Mouse (Mus musculus) limb, embryonic 13.5 days (tissue): ENCODE data around the gene Tmcc1. TPM values are rescaled to one million over a fixed set of nuclear protein-coding genes. Genes with fewer than 3 reads are reported as not detected.
"Not testable (repeated sequence)": the region's sequence is repeated elsewhere in the genome, so short reads cannot be mapped to it uniquely, and the experiment has no call there.

ENCODE experiments used
- ATAC-seq: fragments of 200-750 bp; cut with Nextera tagmentation; 2 replicates; pipeline ENCODE4 v1.8.0; 2017; ENCODE audit warnings: low read depth, moderate number of reproducible peaks, moderate TSS enrichment; ENCODE audit not compliant: low FRiP score
- H3K27ac ChIP-seq: fragments of 300-500 bp; sonication (generic); 2 replicates; pipeline ENCODE4 v1.5.1; 2015; ENCODE audit warnings: inconsistent platforms, mild to moderate bottlenecking, moderate library complexity
- H3K27me3 ChIP-seq: fragments of 300-500 bp; sonication (generic); 2 replicates; pipeline ENCODE4 v1.6.1; 2015; ENCODE audit warnings: mild to moderate bottlenecking, inconsistent platforms
- H3K36me3 ChIP-seq: fragments of 300-500 bp; sonication (generic); 2 replicates; pipeline ENCODE4 v1.6.1; 2015; ENCODE audit warnings: inconsistent platforms, mild to moderate bottlenecking, moderate library complexity
- H3K4me1 ChIP-seq: fragments of 300-500 bp; sonication (generic); 2 replicates; pipeline ENCODE4 v1.6.1; 2015; ENCODE audit warnings: inconsistent platforms
- H3K4me2 ChIP-seq: fragments of 300-500 bp; sonication (generic); replicated peaks from 2 replicates; pipeline ENCODE4 v1.6.1; 2015; ENCODE audit warnings: inconsistent platforms, mild to moderate bottlenecking, moderate library complexity
- H3K4me3 ChIP-seq: fragments of 300-500 bp; sonication (generic); 2 replicates; pipeline ENCODE4 v1.5.1; 2015; ENCODE audit warnings: moderate library complexity, mild to moderate bottlenecking, inconsistent platforms
- H3K9ac ChIP-seq: fragments of 300-500 bp; sonication (generic); 2 replicates; pipeline ENCODE4 v1.6.1; 2015; ENCODE audit warnings: mild to moderate bottlenecking, inconsistent platforms
- H3K9me3 ChIP-seq: fragments of 300-500 bp; sonication (generic); 2 replicates; pipeline ENCODE4 v1.6.1; 2016; ENCODE audit warnings: inconsistent platforms
- WGBS: fragments of 180-500 bp; shearing (Covaris S2); methylation state at CpG from one replicate; pipeline ENCODE4 v1.1.7; 2015; 5-methylcytosine and 5-hydroxymethylcytosine counted together
- polyA plus RNA-seq: library from polyadenylated mRNA; unstranded; fragments of >200 nt; fragmentation: Nextera tagmentation; extraction: Ambion mirVana; gene quantifications from 2 replicates; pipeline ENCODE4 v1.2.1, GENCODE M21; 2015

The Tmcc1 gene
- polyA plus RNA-seq, 1 experiment from 2014 or later, result 18.8 TPM

DNA sequence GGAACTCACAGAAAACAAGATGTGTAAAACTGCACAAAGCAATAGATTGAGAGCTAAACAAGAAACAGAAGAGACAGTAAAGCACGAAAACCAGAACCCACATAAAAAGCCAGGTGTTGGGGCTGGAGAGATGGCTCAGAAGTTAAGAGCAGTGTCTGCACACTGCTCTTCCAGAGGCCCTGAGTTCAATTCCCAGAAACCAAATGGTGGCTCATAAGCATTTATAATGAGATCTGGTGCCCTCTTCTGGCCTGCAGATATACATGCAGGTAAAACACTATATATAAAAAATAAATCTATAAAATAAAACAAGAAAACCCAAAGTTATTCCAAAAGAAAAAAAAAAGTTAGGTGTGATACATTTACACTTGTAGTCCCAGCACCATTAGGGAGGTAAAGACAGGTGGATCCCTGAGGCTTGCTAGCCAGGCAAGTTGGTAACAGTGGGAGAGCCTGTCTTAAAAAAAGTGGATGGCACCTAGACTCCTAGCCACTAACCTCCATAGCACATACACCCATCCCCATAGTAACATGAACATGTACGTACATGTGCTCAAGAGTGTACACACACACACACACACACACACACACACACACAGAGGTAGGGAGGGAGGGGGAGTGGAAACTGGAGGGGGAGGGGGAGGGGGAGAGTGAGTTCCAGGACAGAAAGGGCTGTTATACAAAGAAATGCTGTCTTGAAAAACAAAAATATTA, 54.0 kb downstream of the Tmcc1 start:
- Histone ChIP-seq H3K9me3 (no peaks in the 10 kb centered on the region), H3K9ac (no peak overlapping the region), H3K4me2 (no peak overlapping the region), H3K27ac (no peak overlapping the region), H3K4me1 (peaks cover 11% of the 10 kb centered on the region), H3K4me3 (no peak overlapping the region), H3K36me3 (peaks cover 5% of the 10 kb centered on the region), H3K27me3 (no peaks in the 10 kb centered on the region)
- 50% methylated on average over 2 of the region's 2 CpGs for WGBS
- no peak for ATAC-seq

DNA sequence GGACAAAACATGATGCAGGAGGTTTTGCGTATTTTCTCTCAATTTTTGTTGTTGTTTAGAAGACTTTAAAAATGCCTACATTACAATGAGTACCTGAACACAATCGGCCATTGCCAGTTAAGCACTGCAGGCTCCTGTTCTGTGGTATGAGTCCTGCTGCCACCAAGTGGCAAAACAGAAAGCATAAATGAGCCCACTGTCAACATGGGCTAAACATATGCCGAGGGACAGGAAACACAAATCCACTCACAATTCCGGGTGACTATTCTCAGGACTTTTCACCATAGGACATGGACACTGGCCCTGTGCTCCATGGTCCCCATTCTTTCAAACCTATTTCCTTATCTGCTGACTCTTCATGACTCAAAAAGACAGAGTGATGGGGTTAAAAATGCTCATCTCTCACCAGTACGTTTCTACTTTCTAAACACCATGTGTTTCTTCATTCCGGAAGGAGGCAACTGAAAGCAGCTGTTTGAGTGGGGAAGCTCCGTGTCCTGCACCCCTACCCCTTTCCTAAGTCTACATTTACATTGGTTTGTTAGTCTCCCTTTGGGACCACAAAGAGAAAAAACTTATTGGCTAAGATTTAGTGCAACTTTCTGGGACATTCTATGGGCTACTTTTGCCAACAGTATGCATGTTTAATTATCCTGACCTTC, 57.2 kb downstream of the Tmcc1 start:
- H3K4me2 ChIP-seq, result no peak overlapping the region
- no peaks in the 10 kb centered on the region for H3K9me3 ChIP-seq
- H3K27me3 ChIP-seq, result no peaks in the 10 kb centered on the region
- H3K4me3 ChIP-seq, result no peak overlapping the region
- H3K9ac ChIP-seq, result no peak overlapping the region
- ATAC-seq, result no peak
- WGBS, result 52% methylated on average over 7 of the region's 7 CpGs
- H3K36me3 ChIP-seq, result peaks cover 6% of the 10 kb centered on the region
- H3K27ac ChIP-seq, result no peak overlapping the region
- H3K4me1 ChIP-seq, result peaks cover 4% of the 10 kb centered on the region; the same call in 1 of the 2 replicates

DNA sequence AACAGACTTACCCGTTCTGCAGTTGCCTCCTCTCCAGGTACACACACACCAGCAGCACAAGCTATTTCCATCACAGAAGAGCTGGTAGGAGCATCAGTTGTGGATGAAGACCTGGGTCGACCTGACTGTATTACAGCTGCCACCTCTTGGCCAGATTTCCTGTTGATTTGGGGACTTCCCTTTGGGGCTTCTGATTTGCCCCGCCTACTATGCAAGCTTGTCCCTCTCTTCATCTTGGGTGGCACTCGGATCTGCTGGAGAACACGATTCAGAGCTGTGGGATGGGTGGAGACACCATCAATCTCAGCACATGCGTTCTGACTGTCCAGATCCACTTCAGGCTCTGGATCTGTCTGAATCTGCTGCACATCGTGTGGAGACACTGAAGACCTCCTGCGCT, 59.5 kb downstream of the Tmcc1 start:
- H3K9me3 ChIP-seq, result no peaks in the 10 kb centered on the region
- H3K27ac ChIP-seq, result no peak overlapping the region
- whole genome bisulfite sequencing, result 74% methylated on average over 8 of the region's 8 CpGs
- no peak overlapping the region for H3K4me3 ChIP-seq
- H3K36me3 ChIP-seq, result peaks cover 6% of the 10 kb centered on the region
- H3K4me2 ChIP-seq, result no peak overlapping the region
- no peaks in the 10 kb centered on the region for H3K27me3 ChIP-seq
- ATAC-seq, result no peak
- no peak overlapping the region for H3K9ac ChIP-seq
- peaks cover 4% of the 10 kb centered on the region; the same call in 1 of the 2 replicates for H3K4me1 ChIP-seq

DNA sequence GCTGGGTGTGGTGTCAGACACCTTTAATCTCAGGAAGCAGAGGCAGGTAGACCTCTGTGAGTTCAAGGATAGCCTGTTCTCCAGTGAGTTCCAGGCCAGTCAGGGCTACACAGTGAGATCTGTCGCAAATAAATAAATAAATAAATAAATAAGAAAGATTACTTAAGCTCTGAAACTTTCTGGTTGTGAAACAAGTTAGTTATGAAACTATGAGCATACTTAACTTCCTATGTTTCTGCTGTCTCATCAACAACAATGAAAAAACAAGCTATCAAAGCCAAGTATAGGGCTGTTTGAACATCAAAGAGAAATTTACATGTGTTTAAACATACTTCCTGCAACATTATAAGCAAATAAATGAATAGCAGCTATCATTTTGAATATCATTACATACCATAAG, 61.5 kb downstream of the Tmcc1 start:
- H3K9ac ChIP-seq, result no peak overlapping the region
- no peak for ATAC-seq
- no peak overlapping the region for H3K4me2 ChIP-seq
- 88% methylated on average over 1 of the region's 1 CpGs for WGBS
- H3K36me3 ChIP-seq, result peaks cover 6% of the 10 kb centered on the region
- no peaks in the 10 kb centered on the region for H3K27me3 ChIP-seq
- H3K4me1 ChIP-seq, result peaks cover 4% of the 10 kb centered on the region; the same call in 1 of the 2 replicates
- H3K27ac ChIP-seq, result no peak overlapping the region
- H3K9me3 ChIP-seq, result no peaks in the 10 kb centered on the region
- H3K4me3 ChIP-seq, result no peak overlapping the region

DNA sequence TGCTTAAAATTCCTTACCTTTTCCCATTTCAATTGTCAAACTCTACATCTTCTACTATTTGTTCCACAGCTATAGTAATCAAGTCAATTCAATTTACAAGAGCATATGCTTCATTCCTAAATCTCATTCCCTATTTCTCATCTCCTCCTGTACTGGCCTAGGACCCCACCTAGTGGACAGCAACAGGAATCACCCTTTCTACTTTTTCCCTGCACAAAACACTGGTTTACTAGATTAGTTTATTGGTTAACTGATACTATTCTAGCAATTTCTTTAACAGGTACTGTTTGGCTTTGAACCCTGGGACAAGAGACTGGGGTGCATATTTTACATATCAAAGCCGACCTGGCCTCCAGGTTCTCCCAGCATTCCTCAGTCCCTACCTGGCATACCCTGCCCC, 64.6 kb downstream of the Tmcc1 start:
- no peak for ATAC-seq
- H3K4me3 ChIP-seq, result no peak overlapping the region
- no peaks in the 10 kb centered on the region for H3K4me1 ChIP-seq
- H3K9ac ChIP-seq, result no peak overlapping the region
- WGBS, result 0% methylated on average over 1 of the region's 1 CpGs
- no peak overlapping the region for H3K27ac ChIP-seq
- no peaks in the 10 kb centered on the region for H3K9me3 ChIP-seq
- H3K4me2 ChIP-seq, result no peak overlapping the region
- H3K36me3 ChIP-seq, result peaks cover 7% of the 10 kb centered on the region
- H3K27me3 ChIP-seq, result no peaks in the 10 kb centered on the region

DNA sequence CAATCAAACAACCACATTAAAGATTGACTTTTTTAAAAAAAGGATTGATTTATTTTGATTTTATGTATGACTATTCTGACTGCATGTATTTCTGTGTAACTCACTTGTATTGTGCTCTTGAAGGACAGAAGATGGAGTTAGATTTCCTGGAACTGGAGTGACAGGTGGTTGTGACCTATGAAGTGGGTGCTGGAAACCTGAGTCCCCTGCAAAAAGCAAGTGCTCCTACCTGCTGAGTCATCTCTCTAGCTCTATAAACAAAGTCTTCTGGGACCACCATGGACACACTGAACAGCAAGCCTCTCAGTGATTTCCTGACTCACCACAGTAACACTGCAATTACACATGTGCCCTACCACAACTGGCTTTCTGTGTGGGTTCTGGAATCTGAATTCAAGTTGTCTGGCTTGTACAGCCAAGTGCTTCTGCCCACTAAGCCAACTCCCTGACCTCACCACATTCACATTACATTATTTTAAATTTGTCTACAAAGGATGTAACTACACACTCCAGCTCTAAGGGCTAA, 65.3 kb downstream of the Tmcc1 start:
- H3K36me3 ChIP-seq, result peaks cover 7% of the 10 kb centered on the region; the same call in 1 of the 2 replicates
- no peaks in the 10 kb centered on the region for H3K9me3 ChIP-seq
- H3K9ac ChIP-seq, result no peak overlapping the region
- no peak overlapping the region for H3K4me2 ChIP-seq
- no peak for ATAC-seq
- no peaks in the 10 kb centered on the region for H3K4me1 ChIP-seq
- no peak overlapping the region for H3K27ac ChIP-seq
- H3K4me3 ChIP-seq, result no peak overlapping the region
- H3K27me3 ChIP-seq, result no peaks in the 10 kb centered on the region

DNA sequence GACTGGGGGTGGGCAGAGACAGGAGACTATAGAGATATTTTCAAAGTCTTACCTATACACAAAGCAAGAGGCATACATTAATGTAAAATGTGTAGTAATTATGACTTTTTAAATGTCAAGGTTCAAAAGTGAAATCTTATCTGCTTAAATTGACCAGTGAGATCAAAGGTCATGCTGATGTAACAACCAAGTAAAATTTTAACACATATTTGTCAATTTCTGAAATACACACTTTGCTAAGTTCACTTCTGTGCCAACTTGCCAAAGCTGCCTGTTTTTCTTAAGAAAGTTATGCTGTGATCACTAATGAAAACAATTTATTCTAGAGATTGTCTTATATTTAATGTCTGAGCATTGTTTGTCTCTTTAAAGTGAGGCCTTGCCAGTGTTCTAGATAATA, 66.7 kb downstream of the Tmcc1 start:
- H3K4me3 ChIP-seq, result no peak overlapping the region
- peaks cover 21% of the 10 kb centered on the region for H3K36me3 ChIP-seq
- H3K27me3 ChIP-seq, result no peaks in the 10 kb centered on the region
- no peak overlapping the region for H3K4me2 ChIP-seq
- no peaks in the 10 kb centered on the region for H3K9me3 ChIP-seq
- H3K9ac ChIP-seq, result no peak overlapping the region
- no peak for ATAC-seq
- H3K27ac ChIP-seq, result no peak overlapping the region
- no peaks in the 10 kb centered on the region for H3K4me1 ChIP-seq

DNA sequence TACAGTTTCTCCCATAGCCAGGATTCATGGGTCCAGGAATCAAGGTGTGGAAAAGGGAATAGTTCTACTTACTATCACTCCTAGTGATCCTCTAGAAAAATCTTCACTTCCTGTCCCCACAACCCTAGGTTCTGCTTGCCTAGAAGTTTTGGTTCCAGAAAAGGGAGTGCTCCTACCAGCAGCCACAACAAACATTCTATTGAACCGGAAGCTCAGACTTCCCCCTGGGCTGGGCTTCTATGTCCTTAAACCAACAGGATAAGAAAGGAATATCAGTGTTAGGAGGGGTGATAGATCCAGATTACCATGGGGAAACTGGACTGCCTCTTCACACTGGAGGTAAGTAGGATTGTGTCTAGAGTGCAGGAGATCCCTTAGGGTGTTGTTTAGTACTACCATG, 70.4 kb downstream of the Tmcc1 start:
- no peak overlapping the region for H3K4me2 ChIP-seq
- no peak overlapping the region for H3K27ac ChIP-seq
- no peak overlapping the region for H3K9ac ChIP-seq
- no peaks in the 10 kb centered on the region for H3K27me3 ChIP-seq
- no peaks in the 10 kb centered on the region for H3K9me3 ChIP-seq
- 85% methylated on average over 1 of the region's 1 CpGs for WGBS
- no peaks in the 10 kb centered on the region for H3K4me1 ChIP-seq
- ATAC-seq, result no peak
- H3K4me3 ChIP-seq, result no peak overlapping the region
- H3K36me3 ChIP-seq, result peaks cover 28% of the 10 kb centered on the region

DNA sequence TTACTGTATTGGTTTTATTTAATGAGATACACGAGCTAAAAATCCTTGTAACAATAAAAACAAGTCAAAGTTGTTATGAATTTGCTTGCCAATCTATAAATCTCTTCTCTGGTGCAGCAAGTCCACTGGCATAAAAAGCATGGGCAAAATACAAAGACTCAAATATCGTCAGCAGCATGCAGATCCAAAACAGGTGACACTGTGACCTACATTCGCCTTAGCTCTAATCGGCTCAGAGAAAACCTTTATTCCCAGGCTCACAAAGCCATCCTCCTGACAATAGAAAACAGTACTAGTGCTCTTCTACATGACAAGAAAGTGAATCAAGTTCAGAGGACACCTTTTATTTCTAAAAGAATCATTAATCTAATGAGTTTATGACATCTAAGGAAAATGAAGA, 73.6 kb downstream of the Tmcc1 start:
- Histone ChIP-seq H3K27me3 (no peaks in the 10 kb centered on the region), H3K9me3 (no peaks in the 10 kb centered on the region), H3K4me1 (no peaks in the 10 kb centered on the region), H3K4me3 (no peak overlapping the region), H3K36me3 (peaks cover 28% of the 10 kb centered on the region), H3K9ac (no peak overlapping the region), H3K4me2 (no peak overlapping the region), H3K27ac (no peak overlapping the region)
- ATAC-seq, result no peak
- 63% methylated on average over 4 of the region's 4 CpGs for WGBS

DNA sequence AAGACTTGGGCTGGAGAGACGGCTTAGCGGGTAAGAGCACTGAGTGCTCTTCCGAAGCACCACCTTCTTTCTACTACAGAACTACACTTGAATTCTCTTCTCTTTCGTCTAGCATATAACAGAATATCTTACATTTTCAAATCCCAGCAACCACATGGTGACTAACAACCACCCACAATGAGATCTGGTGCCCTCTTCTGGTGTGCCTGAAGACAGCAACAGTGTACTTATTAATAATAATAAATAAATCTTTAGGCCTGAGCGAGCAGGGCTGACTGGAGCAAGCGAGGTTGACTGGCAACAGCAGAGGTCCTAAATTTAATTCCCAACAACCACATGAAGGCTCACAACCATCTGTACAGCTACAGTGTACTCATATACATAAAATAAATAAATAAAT, 76.7 kb downstream of the Tmcc1 start:
- not testable (repeated sequence) for H3K36me3 ChIP-seq, H3K4me2 ChIP-seq, H3K4me1 ChIP-seq, H3K9me3 ChIP-seq, H3K9ac ChIP-seq, H3K4me3 ChIP-seq, H3K27ac ChIP-seq, ATAC-seq, H3K27me3 ChIP-seq
- 89% methylated on average over 6 of the region's 6 CpGs for WGBS

DNA sequence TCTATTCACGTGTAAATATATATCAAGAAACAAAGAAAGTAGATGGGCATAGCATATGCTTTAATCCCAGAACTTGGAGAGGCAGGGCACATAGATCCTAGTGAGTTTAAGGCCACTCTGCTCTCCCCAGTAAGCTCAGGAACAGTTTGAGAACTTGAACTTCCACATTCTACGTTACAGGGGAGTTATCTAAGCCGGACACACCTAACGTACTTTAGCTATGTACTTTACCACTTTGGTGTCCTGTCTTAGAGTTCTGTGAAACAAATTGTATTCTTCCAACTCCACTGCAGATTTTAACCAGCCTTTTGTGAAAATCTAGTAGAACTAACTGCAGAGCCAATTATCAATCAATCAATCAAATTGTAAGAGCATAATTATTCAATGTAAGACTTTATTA, 82.7 kb downstream of the Tmcc1 start:
- Histone ChIP-seq H3K4me1 (peaks cover 13% of the 10 kb centered on the region), H3K9me3 (no peaks in the 10 kb centered on the region), H3K36me3 (no peaks in the 10 kb centered on the region), H3K27ac (no peak overlapping the region), H3K4me3 (no peak overlapping the region), H3K27me3 (no peaks in the 10 kb centered on the region), H3K9ac (no peak overlapping the region), H3K4me2 (no peak overlapping the region)
- WGBS, result 78% methylated on average over 4 of the region's 4 CpGs
- no peak for ATAC-seq

DNA sequence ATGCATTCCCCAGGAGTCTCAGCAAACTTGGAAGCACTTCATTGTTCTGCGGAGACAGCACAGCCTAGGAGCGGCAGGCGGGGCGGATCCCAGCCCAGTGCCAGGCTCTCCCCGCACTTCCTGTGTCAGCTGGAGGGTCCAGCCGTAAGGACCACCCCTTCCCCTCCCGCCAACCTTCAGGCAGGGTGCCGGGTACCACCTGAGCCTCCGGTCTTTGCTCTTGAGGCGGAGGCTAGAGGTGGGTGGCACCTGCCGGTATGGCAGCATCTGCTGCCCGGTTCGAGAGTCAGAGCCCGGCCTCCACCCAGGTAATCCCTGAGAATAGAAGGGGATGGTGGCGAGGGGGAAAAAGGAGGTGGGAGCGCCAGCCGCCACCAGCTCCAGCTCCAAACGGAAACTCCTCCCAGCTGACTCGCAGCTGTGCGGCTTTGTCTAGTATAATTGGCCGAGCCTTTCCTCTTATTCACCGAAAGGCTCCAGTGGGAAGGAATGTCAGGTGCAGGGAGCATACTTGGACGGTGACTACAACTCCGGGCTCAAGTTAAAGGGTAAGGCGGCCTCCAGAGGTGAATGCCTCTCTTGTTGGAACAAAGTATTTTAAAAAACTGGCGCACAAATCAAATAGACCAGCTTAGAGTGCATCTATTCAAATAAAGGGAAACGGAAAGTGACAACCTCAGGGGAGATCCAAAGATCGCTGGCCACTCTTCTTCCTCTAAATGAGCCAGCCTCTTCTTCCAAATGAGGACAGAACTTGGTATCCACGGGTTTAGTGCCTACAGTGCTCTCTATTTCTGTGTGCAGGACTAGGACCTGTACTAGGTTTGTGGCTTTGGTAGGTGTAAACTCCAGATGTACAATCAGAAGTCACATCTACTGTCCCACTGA, 85.6 kb downstream of the Tmcc1 start:
- Histone ChIP-seq H3K27ac (peak overlapping the region; percentile 12; the same call in 1 of the 2 replicates), H3K9me3 (no peaks in the 10 kb centered on the region), H3K4me3 (peak overlapping the region; percentile 48), H3K4me1 (peaks cover 13% of the 10 kb centered on the region), H3K36me3 (no peaks in the 10 kb centered on the region), H3K9ac (peak overlapping the region; percentile 65), H3K27me3 (no peaks in the 10 kb centered on the region), H3K4me2 (peak overlapping the region; percentile 83)
- 3% methylated on average over 29 of the region's 29 CpGs for WGBS
- peak; percentile 87 for ATAC-seq
